Mouse (Mus musculus) limb, embryonic 11.5 days (tissue): Measurements from ENCODE around the gene Nynrin. TPM values are rescaled to one million over a fixed set of nuclear protein-coding genes. Genes with fewer than 3 reads are reported as not detected.

Source experiments
- ATAC-seq: fragments of 200-750 bp; cut with Nextera tagmentation; 2 replicates; pipeline ENCODE4 v1.8.0; 2017; ENCODE audit warnings: low read depth; ENCODE audit not compliant: insufficient number of reproducible peaks, low FRiP score, low TSS enrichment
- DNase-seq: peaks from one replicate; pipeline ENCODE4 v3.0.0-alpha.2; 2015; ENCODE audit warnings: low spot score
- H3K27ac ChIP-seq: fragments of 300-500 bp; sonication (generic); replicated peaks from 2 replicates; pipeline ENCODE4 v1.5.1; 2014; ENCODE audit warnings: low read depth, mild to moderate bottlenecking, low read length
- H3K27me3 ChIP-seq: fragments of 300-500 bp; sonication (generic); 2 replicates; pipeline ENCODE4 v1.6.1; 2014; ENCODE audit warnings: mild to moderate bottlenecking, low read length, mixed read lengths; ENCODE audit not compliant: control insufficient read depth, insufficient read depth
- H3K36me3 ChIP-seq: fragments of 300-500 bp; sonication (generic); 2 replicates; pipeline ENCODE4 v1.6.1; 2014; ENCODE audit warnings: mild to moderate bottlenecking, low read length, moderate library complexity, mixed read lengths; ENCODE audit not compliant: control insufficient read depth, insufficient read depth
- H3K4me1 ChIP-seq: fragments of 300-500 bp; sonication (generic); 2 replicates; pipeline ENCODE4 v1.6.1; 2014; ENCODE audit warnings: low read length, mixed read lengths; ENCODE audit not compliant: control insufficient read depth, insufficient read depth
- H3K4me2 ChIP-seq: fragments of 300-500 bp; sonication (generic); 2 replicates; pipeline ENCODE4 v1.6.1; 2014; ENCODE audit warnings: low read depth, mild to moderate bottlenecking, moderate library complexity; ENCODE audit not compliant: severe bottlenecking
- H3K4me3 ChIP-seq: fragments of 300-500 bp; sonication (generic); 2 replicates; pipeline ENCODE4 v1.5.1; 2014; ENCODE audit warnings: low read depth, low read length
- H3K9ac ChIP-seq: fragments of 300-500 bp; sonication (generic); 2 replicates; pipeline ENCODE4 v1.6.1; 2014; ENCODE audit warnings: mild to moderate bottlenecking, low read length
- H3K9me3 ChIP-seq: fragments of 300-500 bp; sonication (generic); 2 replicates; pipeline ENCODE4 v1.6.1; 2016; ENCODE audit warnings: low read length; ENCODE audit not compliant: control insufficient read depth
- WGBS: fragments of 180-500 bp; shearing (Covaris S2); extraction: QIAGEN DNeasy Blood & Tissue Kit; methylation state at CpG from one replicate; pipeline ENCODE4 v1.1.7; 2014; 5-methylcytosine and 5-hydroxymethylcytosine counted together
- polyA plus RNA-seq: library from polyadenylated mRNA; unstranded; fragments of >200 nt; fragmentation: Nextera tagmentation; extraction: Ambion mirVana; gene quantifications from 2 replicates; pipeline ENCODE4 v1.2.1, GENCODE M21; 2014

The Nynrin gene
- polyA plus RNA-seq, 1 experiment from 2014 or later, result 21.6 TPM

GRCm38 (mm10) chr14:55885114-55885790 is 31.4 kb downstream of the Nynrin start:
- Histone ChIP-seq H3K4me3 (peak overlapping the region; percentile 85), H3K27me3 (no peaks in the 10 kb centered on the region), H3K9me3 (no peaks in the 10 kb centered on the region), H3K4me1 (peaks cover 20% of the 10 kb centered on the region), H3K9ac (peak overlapping the region; percentile 90), H3K4me2 (peak overlapping the region; percentile 85), H3K36me3 (peaks cover 26% of the 10 kb centered on the region), H3K27ac (peak overlapping the region; percentile 90)
- no peak for DNase-seq
- ATAC-seq, result peak; percentile 60
- WGBS, result 3% methylated on average over 11 of the region's 30 CpGs

- H3K4me2 ChIP-seq, result peak overlapping the region; percentile 85
- H3K27me3 ChIP-seq, result no peaks in the 10 kb centered on the region
- peaks cover 26% of the 10 kb centered on the region for H3K36me3 ChIP-seq
- H3K9ac ChIP-seq, result peak overlapping the region; percentile 90
- H3K4me3 ChIP-seq, result peak overlapping the region; percentile 85
- DNase-seq (no peak), ATAC-seq (no peak)
- no peaks in the 10 kb centered on the region for H3K9me3 ChIP-seq
- WGBS, result 8% methylated on average over 16 of the region's 16 CpGs
- peaks cover 20% of the 10 kb centered on the region for H3K4me1 ChIP-seq
- no peak overlapping the region for H3K27ac ChIP-seq
These were observed 32.0 kb downstream of the Nynrin start for GRCm38 (mm10) chr14:55885791-55886271.

- H3K4me1 ChIP-seq, result peaks cover 20% of the 10 kb centered on the region
- peaks cover 29% of the 10 kb centered on the region for H3K36me3 ChIP-seq
- ATAC-seq, result no peak
- 85% methylated on average over 24 of the region's 24 CpGs for WGBS
- DNase-seq, result no peak
- no peak overlapping the region for H3K4me2 ChIP-seq
- H3K4me3 ChIP-seq, result peak overlapping the region; percentile 85; the same call in 1 of the 2 replicates
- no peak overlapping the region for H3K9ac ChIP-seq
- H3K9me3 ChIP-seq, result no peaks in the 10 kb centered on the region
- no peak overlapping the region for H3K27ac ChIP-seq
- no peaks in the 10 kb centered on the region for H3K27me3 ChIP-seq
These were observed 33.0 kb downstream of the Nynrin start for GRCm38 (mm10) chr14:55886571-55887382.

GRCm38 (mm10) chr14:55897671-55898070 is 43.9 kb downstream of the Nynrin start:
- no peak overlapping the region for H3K27ac ChIP-seq
- H3K4me1 ChIP-seq, result peaks cover 14% of the 10 kb centered on the region; the same call in 1 of the 2 replicates
- H3K9me3 ChIP-seq, result no peaks in the 10 kb centered on the region
- H3K27me3 ChIP-seq, result no peaks in the 10 kb centered on the region
- no peak overlapping the region for H3K4me3 ChIP-seq
- peaks cover 33% of the 10 kb centered on the region for H3K36me3 ChIP-seq
- WGBS, result 97% methylated on average over 12 of the region's 12 CpGs
- DNase-seq (no peak), ATAC-seq (no peak)
- no peak overlapping the region for H3K9ac ChIP-seq
- no peak overlapping the region for H3K4me2 ChIP-seq

GRCm38 (mm10) chr14:55898947-55899346 is 45.1 kb downstream of the Nynrin start:
- peak overlapping the region; percentile 67; the same call in 1 of the 2 replicates for H3K4me2 ChIP-seq
- H3K9ac ChIP-seq, result peak overlapping the region; percentile 37; the same call in 1 of the 2 replicates
- no peak overlapping the region for H3K27ac ChIP-seq
- no peak for ATAC-seq
- WGBS, result 87% methylated on average over 7 of the region's 7 CpGs
- H3K36me3 ChIP-seq, result peaks cover 33% of the 10 kb centered on the region
- no peak for DNase-seq
- H3K4me3 ChIP-seq, result no peak overlapping the region
- H3K4me1 ChIP-seq, result peaks cover 14% of the 10 kb centered on the region; the same call in 1 of the 2 replicates
- H3K27me3 ChIP-seq, result no peaks in the 10 kb centered on the region
- no peaks in the 10 kb centered on the region for H3K9me3 ChIP-seq

- WGBS, result 1% methylated on average over 39 of the region's 39 CpGs
- Histone ChIP-seq H3K9ac (peak within 1 kb of the TSS; percentile 73), H3K4me3 (peak within 1 kb of the TSS; percentile 40), H3K9me3 (no peaks in the 10 kb centered on the region), H3K27me3 (no peaks in the 10 kb centered on the region), H3K27ac (peak within 1 kb of the TSS; percentile 75), H3K36me3 (peaks cover 24% of the 10 kb centered on the region), H3K4me2 (peak within 1 kb of the TSS; percentile 67), H3K4me1 (peaks cover 14% of the 10 kb centered on the region; the same call in 1 of the 2 replicates)
- peak; percentile 90 for DNase-seq
- ATAC-seq, result peak; percentile 87
These were observed 46.0 kb downstream of the Nynrin start, which contains the start of gene Sdr39u1 for GRCm38 (mm10) chr14:55899701-55900413. Gene Sdr39u1, minus strand, starts transcription at chr14:55900293.

GRCm38 (mm10) chr14:55900414-55900755 is 46.6 kb downstream of the Nynrin start:
- H3K27me3 ChIP-seq, result no peaks in the 10 kb centered on the region
- peak overlapping the region; percentile 40 for H3K4me3 ChIP-seq
- WGBS, result 4% methylated on average over 12 of the region's 12 CpGs
- ATAC-seq (no peak), DNase-seq (no peak)
- H3K4me2 ChIP-seq, result peak overlapping the region; percentile 67
- peak overlapping the region; percentile 73 for H3K9ac ChIP-seq
- H3K36me3 ChIP-seq, result peaks cover 19% of the 10 kb centered on the region
- H3K9me3 ChIP-seq, result no peaks in the 10 kb centered on the region
- H3K27ac ChIP-seq, result peak overlapping the region; percentile 70
- H3K4me1 ChIP-seq, result peaks cover 14% of the 10 kb centered on the region; the same call in 1 of the 2 replicates

- H3K4me3 ChIP-seq, result no peak overlapping the region
- H3K4me1 ChIP-seq, result peaks cover 6% of the 10 kb centered on the region; the same call in 1 of the 2 replicates
- 39% methylated on average over 1 of the region's 1 CpGs for WGBS
- no peak overlapping the region for H3K4me2 ChIP-seq
- no peaks in the 10 kb centered on the region for H3K9me3 ChIP-seq
- DNase-seq, result no peak
- no peaks in the 10 kb centered on the region for H3K27me3 ChIP-seq
- H3K9ac ChIP-seq, result no peak overlapping the region
- H3K36me3 ChIP-seq, result no peaks in the 10 kb centered on the region
- H3K27ac ChIP-seq, result no peak overlapping the region
- no peak for ATAC-seq
These were observed 51.7 kb downstream of the Nynrin start for GRCm38 (mm10) chr14:55905518-55905917.
